Mouse (Mus musculus): ENCODE data around the gene Slco4a1. TPM values are rescaled to one million over a fixed set of nuclear protein-coding genes. Genes with fewer than 3 reads are reported as not detected.

Gene Slco4a1
- polyA plus RNA-seq, 1 experiment = 18.6 TPM

GRCm38 (mm10) chr2:180510867-180511266 lies 54.8 kb downstream of the Slco4a1 start:
- H3K4me1 ChIP-seq (ENCODE audit: control insufficient read depth, insufficient read depth, low read length) = no peaks in the 10 kb centered on the region
- H3K4me3 ChIP-seq (replicated peaks; ENCODE audit: insufficient read depth, low read depth, low read length) = no peak overlapping the region
- no peaks in the 10 kb centered on the region for H3K27me3 ChIP-seq (ENCODE audit: control insufficient read depth, insufficient read depth, low read length)
- no peak for DNase-seq
- no peak for TF ChIP-seq CTCF (IDR thresholded peaks at IDR 0.05; ENCODE audit: borderline replicate concordance, insufficient read depth, low read depth, low read length)
- TF ChIP-seq POLR2A (IDR thresholded peaks at IDR 0.05; ENCODE audit: borderline replicate concordance, insufficient read depth, low read length) = no peak
- no peak overlapping the region for H3K27ac ChIP-seq (ENCODE audit: insufficient read depth, low read length)
- WGBS = 93% methylated on average over 5 of the region's 5 CpGs

GRCm38 (mm10) chr2:180511875-180512661 lies 56.0 kb downstream of the Slco4a1 start:
- H3K4me3 ChIP-seq (replicated peaks; ENCODE audit: insufficient read depth, low read depth, low read length) = no peak overlapping the region
- H3K4me1 ChIP-seq (ENCODE audit: control insufficient read depth, insufficient read depth, low read length) = no peaks in the 10 kb centered on the region
- DNase-seq = no peak
- TF ChIP-seq POLR2A (IDR thresholded peaks at IDR 0.05; ENCODE audit: borderline replicate concordance, insufficient read depth, low read length) (no peak), CTCF (IDR thresholded peaks at IDR 0.05; ENCODE audit: borderline replicate concordance, insufficient read depth, low read depth, low read length) (no peak)
- H3K27me3 ChIP-seq (ENCODE audit: control insufficient read depth, insufficient read depth, low read length) = no peaks in the 10 kb centered on the region
- WGBS = 61% methylated on average over 13 of the region's 13 CpGs
- H3K27ac ChIP-seq (ENCODE audit: insufficient read depth, low read length) = no peak overlapping the region

DNA sequence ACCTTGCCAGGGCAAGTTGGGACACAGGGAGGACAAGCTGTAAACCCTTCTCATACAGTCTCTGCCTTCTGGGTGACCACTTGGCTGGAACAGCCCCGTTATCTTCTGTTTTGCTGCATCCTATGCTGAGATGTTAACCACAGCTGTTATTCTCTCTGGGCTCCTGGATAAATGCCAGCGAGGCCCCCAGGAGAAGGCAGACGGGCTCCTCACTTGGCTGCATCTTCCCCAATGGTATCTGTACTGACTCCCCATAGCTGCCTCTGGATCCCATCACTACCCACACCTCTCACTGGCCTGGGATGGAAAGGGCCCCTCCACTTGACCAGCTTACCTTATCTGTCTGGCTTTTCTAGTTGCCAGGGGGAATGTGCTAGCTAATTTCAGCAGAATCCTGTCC lies 57.0 kb downstream of the Slco4a1 start:
- no peak for DNase-seq
- WGBS = 33% methylated on average over 3 of the region's 3 CpGs
- no peaks in the 10 kb centered on the region for H3K27me3 ChIP-seq (ENCODE audit: control insufficient read depth, insufficient read depth, low read length)
- H3K4me1 ChIP-seq (ENCODE audit: control insufficient read depth, insufficient read depth, low read length) = no peaks in the 10 kb centered on the region
- TF ChIP-seq POLR2A (IDR thresholded peaks at IDR 0.05; ENCODE audit: borderline replicate concordance, insufficient read depth, low read length) (no peak), CTCF (IDR thresholded peaks at IDR 0.05; ENCODE audit: borderline replicate concordance, insufficient read depth, low read depth, low read length) (no peak)
- H3K4me3 ChIP-seq (replicated peaks; ENCODE audit: insufficient read depth, low read depth, low read length) = no peak overlapping the region
- no peak overlapping the region for H3K27ac ChIP-seq (ENCODE audit: insufficient read depth, low read length)

GRCm38 (mm10) chr2:180513835-180514234 lies 57.8 kb downstream of the Slco4a1 start:
- DNase-seq = no peak
- 66% methylated on average over 4 of the region's 4 CpGs for WGBS
- H3K27me3 ChIP-seq (ENCODE audit: control insufficient read depth, insufficient read depth, low read length) = no peaks in the 10 kb centered on the region
- no peak overlapping the region for H3K27ac ChIP-seq (ENCODE audit: insufficient read depth, low read length)
- TF ChIP-seq CTCF (IDR thresholded peaks at IDR 0.05; ENCODE audit: borderline replicate concordance, insufficient read depth, low read depth, low read length) = no peak
- no peak for TF ChIP-seq POLR2A (IDR thresholded peaks at IDR 0.05; ENCODE audit: borderline replicate concordance, insufficient read depth, low read length)
- no peaks in the 10 kb centered on the region for H3K4me1 ChIP-seq (ENCODE audit: control insufficient read depth, insufficient read depth, low read length)
- H3K4me3 ChIP-seq (replicated peaks; ENCODE audit: insufficient read depth, low read depth, low read length) = no peak overlapping the region

GRCm38 (mm10) chr2:180521437-180522221 lies 65.6 kb downstream of the Slco4a1 start:
- no peak overlapping the region for H3K27ac ChIP-seq (ENCODE audit: insufficient read depth, low read length)
- 77% methylated on average over 5 of the region's 5 CpGs for WGBS
- no peaks in the 10 kb centered on the region for H3K4me1 ChIP-seq (ENCODE audit: control insufficient read depth, insufficient read depth, low read length)
- no peak overlapping the region for H3K4me3 ChIP-seq (replicated peaks; ENCODE audit: insufficient read depth, low read depth, low read length)
- DNase-seq = no peak
- TF ChIP-seq POLR2A (IDR thresholded peaks at IDR 0.05; ENCODE audit: borderline replicate concordance, insufficient read depth, low read length) (no peak), CTCF (IDR thresholded peaks at IDR 0.05; ENCODE audit: borderline replicate concordance, insufficient read depth, low read depth, low read length) (no peak)
- H3K27me3 ChIP-seq (ENCODE audit: control insufficient read depth, insufficient read depth, low read length) = no peaks in the 10 kb centered on the region

- H3K27me3 ChIP-seq (ENCODE audit: control insufficient read depth, insufficient read depth, low read length) = no peaks in the 10 kb centered on the region
- H3K4me1 ChIP-seq (ENCODE audit: control insufficient read depth, insufficient read depth, low read length) = no peaks in the 10 kb centered on the region
- no peak overlapping the region for H3K27ac ChIP-seq (ENCODE audit: insufficient read depth, low read length)
- no peak for DNase-seq
- no peak overlapping the region for H3K4me3 ChIP-seq (replicated peaks; ENCODE audit: insufficient read depth, low read depth, low read length)
- 74% methylated on average over 4 of the region's 4 CpGs for WGBS
- TF ChIP-seq POLR2A (IDR thresholded peaks at IDR 0.05; ENCODE audit: borderline replicate concordance, insufficient read depth, low read length) (no peak), CTCF (IDR thresholded peaks at IDR 0.05; ENCODE audit: borderline replicate concordance, insufficient read depth, low read depth, low read length) (no peak)
Observed at GRCm38 (mm10) chr2:180522825-180523224, 66.8 kb downstream of the Slco4a1 start.

Other genes with a start within 250 kb of the Slco4a1 start
- 6.4 and 7.0 TPM in 2 replicates for gene Lama5, start 230.4 kb upstream of the Slco4a1 start, polyA plus RNA-seq (2012; rRNA removed)
- 1,729 and 1,776 TPM in 2 replicates for gene Rps21, start 198.9 kb upstream of the Slco4a1 start, polyA plus RNA-seq (2012; rRNA removed)
- gene Cables2, start 182.7 kb upstream of the Slco4a1 start, polyA plus RNA-seq (2012; rRNA removed) = 46.3 and 51.7 TPM in 2 replicates
- gene Rbbp8nl, start 166.4 kb upstream of the Slco4a1 start, polyA plus RNA-seq (2012; rRNA removed) = not detected in 2 replicates
- not detected in 2 replicates for gene Gata5, start 121.5 kb upstream of the Slco4a1 start, polyA plus RNA-seq (2012; rRNA removed)
- gene Ntsr1, start 43.7 kb downstream of the Slco4a1 start, polyA plus RNA-seq (2012; rRNA removed) = 0.79 and 1.3 TPM in 2 replicates
- gene Mrgbp, start 125.1 kb downstream of the Slco4a1 start, polyA plus RNA-seq (2012; rRNA removed) = 32.2 and 34.6 TPM in 2 replicates
- gene Ogfr, start 133.0 kb downstream of the Slco4a1 start, polyA plus RNA-seq (2012; rRNA removed) = 54.2 and 56.1 TPM in 2 replicates
- gene Col9a3, start 141.5 kb downstream of the Slco4a1 start, polyA plus RNA-seq (2012; rRNA removed) = 38.8 and 50.4 TPM in 2 replicates
- gene Tcfl5, start 186.5 kb downstream of the Slco4a1 start, polyA plus RNA-seq (2012; rRNA removed) = 0.11 and 0.24 TPM in 2 replicates